Mouse (Mus musculus): Measurements from ENCODE around the gene Sdr9c7. TPM values are rescaled to one million over a fixed set of nuclear protein-coding genes. Genes with fewer than 3 reads are reported as not detected.
A peak's percentile ranks its signal among the peaks of the same experiment; 100 is the strongest.
"Not testable (repeated sequence)": the region's sequence is repeated elsewhere in the genome, so short reads cannot be mapped to it uniquely, and the experiment has no call there.

Gene Sdr9c7
- polyA plus RNA-seq, 1 experiment, result 0.13 TPM

DNA sequence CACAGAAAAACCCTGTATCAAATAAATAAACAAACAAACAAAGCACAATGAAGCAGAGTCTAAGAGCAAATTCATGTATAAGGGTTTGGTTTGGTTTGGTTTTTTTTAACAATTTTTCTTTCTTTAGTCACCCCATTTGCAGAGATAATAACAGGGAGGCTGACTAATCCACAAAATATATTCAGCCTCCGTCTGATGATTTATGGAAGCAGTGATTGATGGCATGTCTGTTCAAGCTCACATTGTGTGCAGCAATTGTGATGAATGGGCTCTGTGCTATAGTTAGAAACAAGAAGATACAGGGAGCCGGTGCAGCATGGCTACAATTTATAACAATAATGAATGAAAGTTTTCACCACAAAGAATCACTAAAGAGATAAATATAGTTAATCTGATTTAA, 29.4 kb downstream of the Sdr9c7 start:
- TF ChIP-seq CTCF (conservative IDR thresholded peaks at IDR 0.05; ENCODE audit: insufficient read depth, insufficient read length, low read depth, low read length), result no peak
- TF ChIP-seq POLR2A (IDR thresholded peaks at IDR 0.05; ENCODE audit: low read depth, low read length), result no peak
- 68% methylated on average over 2 of the region's 2 CpGs for WGBS
- Histone ChIP-seq H3K36me3 (ENCODE audit: control insufficient read depth, insufficient read depth, low read length) (no peaks in the 10 kb centered on the region), H3K4me1 (ENCODE audit: control insufficient read depth, insufficient read depth, low read length) (no peaks in the 10 kb centered on the region), H3K4me3 (ENCODE audit: insufficient read depth, low read depth, low read length) (no peak overlapping the region), H3K27me3 (replicated peaks; ENCODE audit: control insufficient read depth, insufficient read depth, low read length) (no peaks in the 10 kb centered on the region), H3K27ac (ENCODE audit: insufficient read depth, low read depth, low read length) (no peak overlapping the region)
- no peak for DNase-seq

DNA sequence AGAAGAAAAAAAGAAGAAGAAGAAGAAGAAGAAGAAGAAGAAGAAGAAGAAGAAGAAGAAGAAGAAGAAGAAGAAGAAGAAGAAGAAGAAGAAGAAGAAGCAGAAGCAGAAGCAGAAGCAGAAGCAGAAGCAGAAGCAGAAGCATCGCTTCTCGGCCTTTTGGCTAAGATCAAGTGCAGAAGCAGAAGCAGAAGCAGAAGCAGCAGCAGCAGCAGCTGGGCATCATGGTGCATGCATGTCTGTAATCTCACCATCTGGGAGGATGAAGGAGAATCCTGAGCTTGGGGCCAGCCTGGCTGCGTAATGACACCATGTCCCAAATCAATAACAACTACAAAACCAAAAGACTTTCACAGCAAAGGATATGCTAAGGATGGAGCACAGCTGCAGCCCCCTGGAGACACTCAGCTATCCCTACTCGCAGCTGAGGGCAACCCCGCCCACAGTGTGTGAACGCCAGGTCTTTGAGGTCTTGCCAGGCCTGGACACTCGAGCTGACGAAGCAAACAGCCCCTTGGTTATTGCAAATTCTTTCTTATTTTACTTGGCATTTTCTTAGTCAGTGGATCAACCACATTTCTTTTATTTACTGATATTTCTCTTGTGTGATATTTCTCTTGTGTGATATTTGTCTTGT, 34.1 kb downstream of the Sdr9c7 start:
- WGBS, result 66% methylated on average over 8 of the region's 8 CpGs
- no peak for TF ChIP-seq CTCF (conservative IDR thresholded peaks at IDR 0.05; ENCODE audit: insufficient read depth, insufficient read length, low read depth, low read length)
- TF ChIP-seq POLR2A (IDR thresholded peaks at IDR 0.05; ENCODE audit: low read depth, low read length), result no peak
- peaks cover 9% of the 10 kb centered on the region; the same call in 1 of the 2 replicates for H3K4me1 ChIP-seq (ENCODE audit: control insufficient read depth, insufficient read depth, low read length)
- no peak overlapping the region for H3K27ac ChIP-seq (ENCODE audit: insufficient read depth, low read depth, low read length)
- no peak overlapping the region for H3K4me3 ChIP-seq (ENCODE audit: insufficient read depth, low read depth, low read length)
- H3K36me3 ChIP-seq (ENCODE audit: control insufficient read depth, insufficient read depth, low read length), result no peaks in the 10 kb centered on the region
- peak; percentile 21 for DNase-seq
- no peaks in the 10 kb centered on the region for H3K27me3 ChIP-seq (replicated peaks; ENCODE audit: control insufficient read depth, insufficient read depth, low read length)

DNA sequence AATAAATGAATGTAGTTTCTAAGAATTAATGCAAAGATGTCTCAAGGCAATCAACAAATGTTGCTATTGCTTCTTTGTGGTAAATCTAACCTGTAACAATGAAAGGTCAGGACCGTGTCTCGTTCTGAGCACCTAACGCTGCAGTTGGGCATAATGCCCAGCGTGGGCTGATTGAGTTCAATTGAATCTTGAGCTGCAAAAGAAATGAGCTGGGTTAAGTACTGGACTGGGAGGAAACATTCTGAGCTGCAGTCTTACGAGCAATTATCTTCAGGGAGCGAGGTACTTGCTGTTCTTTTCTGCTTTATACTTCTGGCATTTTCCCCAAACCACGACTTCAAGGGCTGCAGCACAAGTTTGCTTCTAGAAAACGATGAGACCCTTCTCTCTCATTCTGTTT, 38.0 kb downstream of the Sdr9c7 start:
- Histone ChIP-seq H3K4me1 (ENCODE audit: control insufficient read depth, insufficient read depth, low read length) (peaks cover 9% of the 10 kb centered on the region; the same call in 1 of the 2 replicates), H3K4me3 (ENCODE audit: insufficient read depth, low read depth, low read length) (no peak overlapping the region), H3K27ac (ENCODE audit: insufficient read depth, low read depth, low read length) (no peak overlapping the region), H3K27me3 (replicated peaks; ENCODE audit: control insufficient read depth, insufficient read depth, low read length) (no peaks in the 10 kb centered on the region), H3K36me3 (ENCODE audit: control insufficient read depth, insufficient read depth, low read length) (no peaks in the 10 kb centered on the region)
- peak; percentile 34 for DNase-seq
- WGBS, result 51% methylated on average over 8 of the region's 8 CpGs
- TF ChIP-seq CTCF (conservative IDR thresholded peaks at IDR 0.05; ENCODE audit: insufficient read depth, insufficient read length, low read depth, low read length) (no peak), POLR2A (IDR thresholded peaks at IDR 0.05; ENCODE audit: low read depth, low read length) (no peak)

- no peaks in the 10 kb centered on the region for H3K27me3 ChIP-seq (replicated peaks; ENCODE audit: control insufficient read depth, insufficient read depth, low read length)
- H3K36me3 ChIP-seq (ENCODE audit: control insufficient read depth, insufficient read depth, low read length), result no peaks in the 10 kb centered on the region
- peak; percentile 49 for DNase-seq
- peak overlapping the region; percentile 66 for H3K27ac ChIP-seq (ENCODE audit: insufficient read depth, low read depth, low read length)
- peaks cover 9% of the 10 kb centered on the region; the same call in 1 of the 2 replicates for H3K4me1 ChIP-seq (ENCODE audit: control insufficient read depth, insufficient read depth, low read length)
- H3K4me3 ChIP-seq (ENCODE audit: insufficient read depth, low read depth, low read length), result no peak overlapping the region
- TF ChIP-seq CTCF (conservative IDR thresholded peaks at IDR 0.05; ENCODE audit: insufficient read depth, insufficient read length, low read depth, low read length) (no peak), POLR2A (IDR thresholded peaks at IDR 0.05; ENCODE audit: low read depth, low read length) (no peak)
- WGBS, result 58% methylated on average over 19 of the region's 19 CpGs
Observed at GRCm38 (mm10) chr10:127936747-127937409, 38.6 kb downstream of the Sdr9c7 start.

DNA sequence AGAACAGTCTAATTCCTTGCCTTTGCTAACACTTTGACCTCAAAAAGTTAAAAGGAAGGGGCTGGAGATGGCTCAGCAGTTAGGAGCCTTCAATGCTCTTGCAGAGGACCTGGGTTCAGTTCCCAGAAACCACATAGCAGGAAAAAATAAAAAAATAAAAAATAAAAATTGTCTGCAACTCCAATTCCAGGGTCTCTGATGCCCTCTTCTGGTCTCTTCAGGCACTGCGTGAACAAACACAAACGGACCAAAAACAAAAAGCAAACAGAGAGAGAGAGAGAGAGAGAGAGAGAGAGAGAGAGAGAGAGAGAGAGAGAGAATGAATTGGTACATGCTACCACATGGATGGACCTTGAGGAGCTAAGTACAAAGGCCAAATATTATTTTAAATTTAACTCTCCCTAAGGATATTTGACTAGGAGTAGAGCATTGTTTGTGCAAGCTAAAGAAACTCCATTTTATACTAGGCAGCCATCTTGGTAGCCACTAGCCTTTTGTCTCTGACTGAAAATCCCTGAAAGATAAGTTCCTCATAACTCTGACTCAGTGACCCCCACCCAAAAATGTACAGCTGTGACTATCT, 39.2 kb downstream of the Sdr9c7 start:
- peaks cover 9% of the 10 kb centered on the region; the same call in 1 of the 2 replicates for H3K4me1 ChIP-seq (ENCODE audit: control insufficient read depth, insufficient read depth, low read length)
- peak overlapping the region; percentile 66 for H3K27ac ChIP-seq (ENCODE audit: insufficient read depth, low read depth, low read length)
- no peaks in the 10 kb centered on the region for H3K27me3 ChIP-seq (replicated peaks; ENCODE audit: control insufficient read depth, insufficient read depth, low read length)
- WGBS, result 0% methylated on average over 2 of the region's 2 CpGs
- DNase-seq, result peak; percentile 83
- no peak overlapping the region for H3K4me3 ChIP-seq (ENCODE audit: insufficient read depth, low read depth, low read length)
- no peaks in the 10 kb centered on the region for H3K36me3 ChIP-seq (ENCODE audit: control insufficient read depth, insufficient read depth, low read length)
- peak; percentile 49 for TF ChIP-seq CTCF (conservative IDR thresholded peaks at IDR 0.05; ENCODE audit: insufficient read depth, insufficient read length, low read depth, low read length)
- no peak for TF ChIP-seq POLR2A (IDR thresholded peaks at IDR 0.05; ENCODE audit: low read depth, low read length)

GRCm38 (mm10) chr10:127939667-127940066, 41.3 kb downstream of the Sdr9c7 start:
- H3K4me1 ChIP-seq (ENCODE audit: control insufficient read depth, insufficient read depth, low read length); H3K27ac ChIP-seq (ENCODE audit: insufficient read depth, low read depth, low read length); H3K36me3 ChIP-seq (ENCODE audit: control insufficient read depth, insufficient read depth, low read length); DNase-seq; H3K27me3 ChIP-seq (replicated peaks; ENCODE audit: control insufficient read depth, insufficient read depth, low read length); H3K4me3 ChIP-seq (ENCODE audit: insufficient read depth, low read depth, low read length): not testable (repeated sequence)
- WGBS, result 98% methylated on average over 10 of the region's 10 CpGs

GRCm38 (mm10) chr10:127945432-127946064, 47.2 kb downstream of the Sdr9c7 start:
- Histone ChIP-seq H3K36me3 (ENCODE audit: control insufficient read depth, insufficient read depth, low read length) (no peaks in the 10 kb centered on the region), H3K27ac (ENCODE audit: insufficient read depth, low read depth, low read length) (no peak overlapping the region), H3K4me1 (ENCODE audit: control insufficient read depth, insufficient read depth, low read length) (no peaks in the 10 kb centered on the region; the same call in 1 of the 2 replicates), H3K27me3 (replicated peaks; ENCODE audit: control insufficient read depth, insufficient read depth, low read length) (no peaks in the 10 kb centered on the region), H3K4me3 (ENCODE audit: insufficient read depth, low read depth, low read length) (no peak overlapping the region)
- 41% methylated on average over 5 of the region's 5 CpGs for WGBS
- TF ChIP-seq POLR2A (IDR thresholded peaks at IDR 0.05; ENCODE audit: low read depth, low read length), result no peak
- TF ChIP-seq CTCF (conservative IDR thresholded peaks at IDR 0.05; ENCODE audit: insufficient read depth, insufficient read length, low read depth, low read length), result peak; percentile 83
- DNase-seq, result peak; percentile 66

Data from kidney, adult 2 months (tissue).